Mouse (Mus musculus) T-cell, adult 66 days (primary cell): ENCODE results near the gene Lin7a. TPM values are rescaled to one million over a fixed set of nuclear protein-coding genes. Genes with fewer than 3 reads are reported as not detected.

Source experiments
- total RNA-seq, 2 experiments: library from RNA; stranded (reverse); gene quantifications; 3 replicates in 1 of 2; 4 replicates in 1 of 2; pipeline ENCODE4 v1.2.4; 2023

The Lin7a gene
- not detected for total RNA-seq

DNA sequence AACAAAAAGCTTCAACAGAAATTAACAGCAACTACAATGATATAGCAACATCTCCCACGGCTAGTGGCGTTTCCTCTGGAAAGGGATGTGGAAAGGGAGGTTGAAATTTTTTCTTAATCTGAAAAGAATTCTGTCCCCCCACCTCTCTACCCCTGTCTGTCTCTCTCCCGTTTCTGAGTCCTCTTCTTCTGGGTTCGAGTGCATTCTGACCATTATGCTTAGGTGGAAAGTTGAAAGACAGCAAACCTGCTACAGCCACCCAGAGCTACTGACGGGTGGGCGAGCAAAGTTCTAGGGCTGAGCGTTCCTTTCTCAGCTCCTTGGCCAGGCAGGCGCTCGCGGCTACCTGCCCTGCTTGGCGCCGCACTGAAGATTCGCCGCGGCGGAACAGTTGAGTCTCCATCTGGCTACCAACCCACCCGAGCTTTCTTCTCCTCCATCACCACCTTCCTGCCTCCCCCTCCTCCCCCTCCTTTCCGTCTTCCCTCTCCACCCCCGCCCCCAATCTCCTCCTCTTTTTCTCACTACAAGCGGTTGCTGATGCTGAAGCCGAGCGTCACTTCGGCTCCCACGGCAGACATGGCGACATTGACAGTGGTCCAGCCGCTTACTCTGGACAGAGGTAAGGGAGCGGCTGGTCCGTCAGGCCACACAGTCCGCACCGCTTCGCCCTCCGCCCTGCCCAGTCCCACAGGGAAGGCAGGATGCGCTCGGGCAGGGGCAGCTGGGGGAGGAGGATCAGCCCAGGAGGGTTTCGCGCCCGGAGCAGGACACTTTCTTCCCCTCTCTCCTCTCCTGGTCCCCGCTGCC, at the start of gene Lin7a:
Gene Lin7a (plus strand): TSS at position 366 of the 810 bp plus-strand sequence.

Other genes starting within 250 kb of the Lin7a start
- not detected for gene Acss3, start 148.0 kb upstream of the Lin7a start, total RNA-seq
- gene Myf5, start 214.4 kb downstream of the Lin7a start, total RNA-seq, result not detected
- gene Myf6, start 223.1 kb downstream of the Lin7a start, total RNA-seq, result not detected